Mouse (Mus musculus) B cell, adult 67 days (primary cell): Measurements from ENCODE around the gene Agbl4. TPM values are rescaled to one million over a fixed set of nuclear protein-coding genes. Genes with fewer than 3 reads are reported as not detected.

Experiments used
- total RNA-seq, 2 experiments: library from RNA; stranded (reverse); gene quantifications; 4 replicates each; pipeline ENCODE4 v1.2.4; 2023

Agbl4 gene
- total RNA-seq, result not detected

GRCm38 (mm10) chr4:110397618-110398045, at the start of gene Agbl4:
Gene Agbl4, plus strand, starts transcription at chr4:110397661.

GRCm38 (mm10) chr4:110351178-110352000, 46.1 kb upstream of the Agbl4 start, which contains the start of gene Elavl4:
Gene Elavl4, minus strand, starts transcription at chr4:110351909.

GRCm38 (mm10) chr4:111414818-111415488, 1017.5 kb downstream of the Agbl4 start, which contains the start of gene Bend5:
Gene Bend5, plus strand, starts transcription at chr4:111415006.

Other genes with a start within 250 kb of the Agbl4 start
- gene Elavl4, start 45.8 kb upstream of the Agbl4 start, total RNA-seq, result under 1 TPM in 1 of 2 experiments, not detected in 1; 0.64 TPM